Mouse (Mus musculus) CD4-positive, CD25-positive, alpha-beta regulatory T cell, adult 4 months (primary cell): ENCODE measurements around the gene Spata31. TPM values are rescaled to one million over a fixed set of nuclear protein-coding genes. Genes with fewer than 3 reads are reported as not detected.

ENCODE experiments used
- ATAC-seq: one replicate; pipeline ENCODE4 v1.8.0; 2017
- polyA plus RNA-seq, 2 experiments: library from polyadenylated mRNA; unstranded; fragments of 100-300 nt; shearing (Covaris generic); gene quantifications; one replicate each; pipeline ENCODE4 v1.2.1; 2017

The Spata31 gene
- polyA plus RNA-seq = not detected

- ATAC-seq = no peak
Measured at GRCm38 (mm10) chr13:64917191-64917590, at the start of gene Spata31. Spata31 (plus strand) TSS chr13:64917406.

GRCm38 (mm10) chr13:64903132-64903531, 14.1 kb upstream of the Spata31 start:
- ATAC-seq = no peak

DNA sequence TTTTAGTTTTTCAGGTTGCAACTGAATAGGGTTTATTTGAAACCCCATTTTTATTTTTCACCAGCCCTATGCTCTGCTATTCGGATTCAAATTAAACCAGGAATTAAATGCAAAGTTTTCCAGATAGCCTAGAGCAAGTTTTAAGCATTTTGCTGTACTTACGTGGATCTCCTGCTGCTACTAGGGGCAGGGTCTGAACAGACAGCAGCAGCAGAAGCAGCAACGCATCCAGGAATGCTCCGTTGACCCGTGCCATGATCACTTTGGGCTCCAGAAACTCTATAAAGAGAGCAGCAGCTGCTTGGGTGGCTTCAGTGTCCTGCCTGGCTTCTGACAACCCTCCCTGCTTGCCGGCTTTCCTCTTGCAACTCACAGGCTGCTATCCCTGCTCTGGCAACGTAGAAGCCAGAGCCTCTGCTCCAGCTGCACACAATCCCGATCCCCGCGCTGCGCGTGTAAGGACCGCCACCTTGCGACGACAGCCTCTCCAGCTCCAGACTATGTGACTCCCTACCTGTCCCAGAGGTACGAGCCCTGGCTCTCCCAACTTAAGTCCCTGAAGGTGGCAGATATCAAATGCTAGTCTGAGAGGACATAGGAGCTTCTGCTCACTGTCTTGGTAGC, 13.5 kb upstream of the Spata31 start, which contains the start of gene Cntnap3:
TSS of gene Cntnap3 (minus strand) at position 371 of the 624 bp plus-strand sequence.
- ATAC-seq = no peak

Other genes starting within 250 kb of the Spata31 start
- gene Cntnap3, start 13.5 kb upstream of the Spata31 start, polyA plus RNA-seq = not detected
- not detected for gene Spata31d1c, start 115.7 kb downstream of the Spata31 start, polyA plus RNA-seq
- gene Prss47, start 135.4 kb downstream of the Spata31 start, polyA plus RNA-seq = not detected
- 10 to 100 TPM; 10.1 to 16.5 TPM for gene Mfsd14b, start 195.6 kb downstream of the Spata31 start, polyA plus RNA-seq
- gene Olfr465-ps1, start 220.7 kb downstream of the Spata31 start, polyA plus RNA-seq = not detected
- under 1 TPM in 1 of 2 experiments, not detected in 1; 0.08 TPM for gene Olfr466, start 232.8 kb downstream of the Spata31 start, polyA plus RNA-seq